Mouse (Mus musculus) common myeloid progenitor, adult 5-6 weeks (primary cell): ENCODE measurements around the gene Irs1. TPM values are rescaled to one million over a fixed set of nuclear protein-coding genes. Genes with fewer than 3 reads are reported as not detected.

ENCODE experiments used
- ATAC-seq: replicated peaks from 2 replicates; pipeline ENCODE4 v1.8.0; 2016; ENCODE audit warnings: low read depth, mild to moderate bottlenecking, moderate TSS enrichment, inconsistent platforms; ENCODE audit not compliant: poor library complexity, severe bottlenecking
- total RNA-seq: library from RNA; stranded (forward); fragments of 200-1000, 187-1606 nt; gene quantifications from 2 replicates; pipeline ENCODE4 v1.2.3, GENCODE M21; 2017

The Irs1 gene
- total RNA-seq, 1 experiment from 2014 or later = not detected

GRCm38 (mm10) chr1:82258331-82258730 lies 32.9 kb downstream of the Irs1 start:
- ATAC-seq = no peak

- no peak for ATAC-seq
These were observed 33.8 kb downstream of the Irs1 start for GRCm38 (mm10) chr1:82257457-82257856.

- ATAC-seq = no peak
These were observed 37.3 kb downstream of the Irs1 start for GRCm38 (mm10) chr1:82253789-82254445.

GRCm38 (mm10) chr1:82247221-82247951 lies 43.8 kb downstream of the Irs1 start:
- ATAC-seq = no peak

- ATAC-seq = no peak
These were observed 46.2 kb downstream of the Irs1 start for GRCm38 (mm10) chr1:82245002-82245401.

- ATAC-seq = no peak
These were observed 47.9 kb downstream of the Irs1 start for GRCm38 (mm10) chr1:82243260-82243825.

GRCm38 (mm10) chr1:82239409-82240201 lies 51.6 kb downstream of the Irs1 start:
- no peak for ATAC-seq

GRCm38 (mm10) chr1:82238245-82238644 lies 53.0 kb downstream of the Irs1 start:
- ATAC-seq = no peak

GRCm38 (mm10) chr1:82235455-82236104 lies 55.6 kb downstream of the Irs1 start:
- no peak for ATAC-seq

GRCm38 (mm10) chr1:82234616-82235015 lies 56.6 kb downstream of the Irs1 start:
- no peak for ATAC-seq

GRCm38 (mm10) chr1:82232812-82233211 lies 58.4 kb downstream of the Irs1 start, which contains the start of gene Gm9747:
TSS of gene Gm9747 (plus strand) at chr1:82233112.
- no peak for ATAC-seq

GRCm38 (mm10) chr1:82228841-82229240 lies 62.4 kb downstream of the Irs1 start:
- ATAC-seq = no peak

- ATAC-seq = no peak
These were observed 68.0 kb downstream of the Irs1 start for GRCm38 (mm10) chr1:82223042-82223795.

- no peak for ATAC-seq
These were observed 69.8 kb downstream of the Irs1 start for GRCm38 (mm10) chr1:82221462-82221861.

GRCm38 (mm10) chr1:82220673-82221396 lies 70.4 kb downstream of the Irs1 start:
- no peak for ATAC-seq

- ATAC-seq = no peak
These were observed 83.7 kb downstream of the Irs1 start for GRCm38 (mm10) chr1:82207511-82207910.

- ATAC-seq = no peak
These were observed 90.6 kb downstream of the Irs1 start for GRCm38 (mm10) chr1:82200636-82201035.

GRCm38 (mm10) chr1:82199918-82200317 lies 91.3 kb downstream of the Irs1 start:
- ATAC-seq = no peak

GRCm38 (mm10) chr1:82191579-82191978 lies 99.6 kb downstream of the Irs1 start:
- ATAC-seq = no peak
